Comparison of ENCODE assay signal across 8 mouse cellular contexts in the genomic region with DNA sequence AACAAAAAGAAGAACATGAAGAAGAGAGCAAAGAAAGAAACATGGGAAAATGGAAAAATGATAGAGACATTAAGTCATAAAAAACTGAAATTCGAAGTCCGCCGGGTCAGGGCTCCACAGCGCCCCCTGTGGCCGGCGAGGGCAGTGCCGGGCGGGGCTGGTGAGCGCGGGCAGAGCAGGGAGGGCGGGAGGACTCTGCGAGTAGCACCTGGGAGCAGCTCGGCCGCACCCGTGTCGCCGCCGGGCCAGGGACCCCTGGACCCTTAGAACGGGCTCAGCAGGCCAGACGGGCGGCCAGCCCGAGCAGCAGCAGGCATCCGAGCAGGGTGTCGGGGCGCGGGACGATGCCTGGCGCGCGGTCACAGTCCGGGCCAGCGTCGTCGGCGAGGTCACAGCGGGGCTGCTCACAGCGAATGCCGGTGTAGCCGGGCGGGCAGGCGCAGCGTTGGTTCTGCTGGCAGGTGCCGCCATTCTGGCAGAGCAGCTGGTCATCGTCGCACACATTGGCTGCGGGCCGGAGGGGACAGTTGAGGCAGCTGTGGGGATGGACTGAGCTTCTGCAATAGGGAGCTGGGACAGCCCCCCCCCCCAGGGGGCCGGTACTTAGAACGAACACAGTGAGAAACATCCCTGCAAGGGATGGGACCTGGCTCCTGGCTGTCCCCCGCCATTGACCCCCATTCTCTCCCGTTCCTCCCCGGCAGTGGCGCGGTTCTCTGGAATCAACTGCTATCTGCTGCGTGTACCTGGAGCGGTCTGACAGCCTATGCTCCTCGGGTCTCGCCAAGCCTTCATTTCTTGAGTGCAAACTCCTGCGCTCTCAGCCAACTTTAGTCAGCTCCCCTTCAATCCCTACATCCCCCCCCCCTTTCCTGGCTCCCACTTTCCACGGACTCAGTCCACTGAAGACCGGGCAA. TPM values are rescaled to one million over a fixed set of nuclear protein-coding genes. Genes with fewer than 3 reads are reported as not detected.
DNase-seq lines count a peak whose midpoint lies in the region; ATAC-seq and TF ChIP-seq lines count a peak whose summit lies in the region.

No protein-coding gene starts in this region.

- H3K9ac ChIP-seq in liver, adult 2 months (ENCODE audit: low read depth, low read length), result peak overlapping the region; percentile 62; the same call in 1 of the 2 replicates
- peak overlapping the region; percentile 33; the same call in 1 of the 2 replicates for H3K9ac ChIP-seq in stomach, embryonic 14.5 days (replicated peaks; ENCODE audit: low read depth, low read length)

- H3K27me3 ChIP-seq in embryonic facial prominence, embryonic 10.5 days (replicated peaks; ENCODE audit: low read depth, poor library complexity, severe bottlenecking), result peaks cover 74% of the 10 kb centered on the region
- H3K27me3 ChIP-seq in liver, adult 2 months (ENCODE audit: control insufficient read depth, insufficient read depth, low read length), result peaks cover 10% of the 10 kb centered on the region
- H3K27me3 ChIP-seq in stomach, embryonic 14.5 days (ENCODE audit: control insufficient read depth, insufficient read depth, low read length), result peaks cover 10% of the 10 kb centered on the region; the same call in 1 of the 2 replicates

- peak overlapping the region; percentile 71 for H3K4me3 ChIP-seq in embryonic facial prominence, embryonic 10.5 days
- peak overlapping the region; percentile 54; the same call in 1 of the 2 replicates for H3K4me3 ChIP-seq in liver, adult 2 months (ENCODE audit: insufficient read depth, low read depth, low read length)
- H3K4me3 ChIP-seq in stomach, embryonic 14.5 days (ENCODE audit: low read depth, low read length), result peak overlapping the region; percentile 43

- no peaks in the 10 kb centered on the region for H3K79me2 ChIP-seq in liver, adult 2 months (ENCODE audit: control insufficient read depth, insufficient read depth, low read length)

- no peaks in the 10 kb centered on the region for H3K9me3 ChIP-seq in embryonic facial prominence, embryonic 10.5 days
- H3K9me3 ChIP-seq in stomach, embryonic 14.5 days (ENCODE audit: control insufficient read depth, low read depth, low read length), result no peaks in the 10 kb centered on the region

- TF ChIP-seq POLR2A in liver, adult 2 months (IDR thresholded peaks at IDR 0.05; ENCODE audit: extremely low read depth, insufficient read depth, low read length), result no peak

- ATAC-seq in stomach, embryonic 14.5 days (ENCODE audit: insufficient number of reproducible peaks, insufficient read depth, low FRiP score, low read depth), result peak; percentile 68; the same call in 1 of the 2 replicates

- TF ChIP-seq CTCF in liver, adult 2 months (IDR thresholded peaks at IDR 0.05; ENCODE audit: low read depth, low read length), result peak; percentile 86

- peak overlapping the region; percentile 99 for H3K4me2 ChIP-seq in stomach, embryonic 14.5 days (replicated peaks; ENCODE audit: low read depth, low read length)

- peak overlapping the region; percentile 54 for H3K27ac ChIP-seq in embryonic facial prominence, embryonic 10.5 days (replicated peaks)
- no peak overlapping the region for H3K27ac ChIP-seq in liver, adult 2 months (replicated peaks; ENCODE audit: insufficient read depth, low read depth, low read length)
- no peak overlapping the region for H3K27ac ChIP-seq in stomach, embryonic 14.5 days (ENCODE audit: low read length)

- peaks cover 39% of the 10 kb centered on the region for H3K4me1 ChIP-seq in embryonic facial prominence, embryonic 10.5 days
- no peaks in the 10 kb centered on the region for H3K4me1 ChIP-seq in liver, adult 2 months (ENCODE audit: control insufficient read depth, insufficient read depth, low read length)
- H3K4me1 ChIP-seq in stomach, embryonic 14.5 days (ENCODE audit: control insufficient read depth, insufficient read depth, low read length), result no peaks in the 10 kb centered on the region

- DNase-seq in urinary bladder, adult 18-20 months (ENCODE audit: low spot score in 2 of 2), result peak; percentile 59 to 78
- DNase-seq in urinary bladder, postnatal 10 days (ENCODE audit: low spot score), result no peak
- peak; percentile 90 for DNase-seq in embryonic facial prominence, embryonic 10.5 days (ENCODE audit: low spot score)
- DNase-seq in heart, adult 9 months (ENCODE audit: low spot score in 2 of 2), result peak; percentile 46 to 68
- DNase-seq in kidney, adult 9 months, result peak; percentile 70
- peak; percentile 2 for DNase-seq in liver, adult 2 months (ENCODE audit: extremely low read depth, low read depth, low spot score)
- peak; percentile 85 for DNase-seq in naive thymus-derived CD4-positive, alpha-beta T cell, adult 2 months (ENCODE audit: low read depth)

- 1% methylated on average over 61 of the region's 61 CpGs for WGBS in embryonic facial prominence, embryonic 10.5 days
- 4% methylated on average over 61 of the region's 61 CpGs for WGBS in liver, adult 2 months
- WGBS in stomach, embryonic 14.5 days, result 2% methylated on average over 60 of the region's 61 CpGs

- H3K36me3 ChIP-seq in embryonic facial prominence, embryonic 10.5 days (replicated peaks), result no peaks in the 10 kb centered on the region
- no peaks in the 10 kb centered on the region for H3K36me3 ChIP-seq in liver, adult 2 months (ENCODE audit: control insufficient read depth, insufficient read depth, low read length)
- no peaks in the 10 kb centered on the region for H3K36me3 ChIP-seq in stomach, embryonic 14.5 days (ENCODE audit: control insufficient read depth, insufficient read depth, low read length)

RNA-seq across cellular contexts. Expression of gene Ntng2, which starts 58.0 kb away (rescaled TPM):
- polyA plus RNA-seq in embryonic facial prominence, embryonic 10.5 days (2016; fragmentation: Nextera tagmentation; extraction: Ambion mirVana), result 0.69 and 1.4 TPM in 2 replicates
- total RNA-seq in liver, adult 2 months (2014; rRNA removed), result 0.87 and 1.5 TPM in 2 replicates
- polyA plus RNA-seq in liver, adult 2 months (2012; rRNA removed), result 4.0 and 5.1 TPM in 2 replicates
- 0.43 and 0.49 TPM in 2 replicates for polyA plus RNA-seq in stomach, embryonic 14.5 days (2014; fragmentation: Nextera tagmentation; extraction: Ambion mirVana)
